Mouse (Mus musculus) cerebellum, postnatal 14 days (tissue): ENCODE data around the gene Tprn.

Experiments used
- DNase-seq, 2 experiments: peaks; one replicate each; pipeline ENCODE4 v3.0.0; 2021; ENCODE audit warnings: mixed read lengths in 2 of 2

Gene Tprn

GRCm38 (mm10) chr2:25297093-25297492 lies 34.7 kb downstream of the Tprn start:
- peak; percentile 46 to 57 for DNase-seq

GRCm38 (mm10) chr2:25298046-25298445 lies 35.6 kb downstream of the Tprn start:
- DNase-seq: peak; percentile 55 to 68

- DNase-seq: peak in 1 of 2 experiments; percentile 50
Measured at GRCm38 (mm10) chr2:25303452-25303851, 41.0 kb downstream of the Tprn start.

- peak; percentile 77 to 82 for DNase-seq
Measured at GRCm38 (mm10) chr2:25303931-25304656, 41.7 kb downstream of the Tprn start.

- peak; percentile 55 to 57 for DNase-seq
Measured at GRCm38 (mm10) chr2:25304657-25305541, 42.5 kb downstream of the Tprn start.

- DNase-seq: no peak
Measured at GRCm38 (mm10) chr2:25305587-25306359, 43.4 kb downstream of the Tprn start.

- DNase-seq: peak in 1 of 2 experiments; percentile 58
Measured at GRCm38 (mm10) chr2:25310180-25310579, 47.8 kb downstream of the Tprn start.

GRCm38 (mm10) chr2:25310969-25311368 lies 48.6 kb downstream of the Tprn start:
- peak; percentile 50 to 60 for DNase-seq

- DNase-seq: no peak
Measured at GRCm38 (mm10) chr2:25311491-25311891, 49.1 kb downstream of the Tprn start.

GRCm38 (mm10) chr2:25318119-25318966 lies 55.9 kb downstream of the Tprn start:
- peak; percentile 66 to 73 for DNase-seq

GRCm38 (mm10) chr2:25318971-25319773 lies 56.8 kb downstream of the Tprn start, which contains the start of gene Grin1:
TSS of gene Grin1 (minus strand) at chr2:25319187.
- DNase-seq: peak; percentile 93 to 94
